Mouse (Mus musculus) Muller cell, postnatal 12 days (primary cell): Measurements from ENCODE around the gene Acta1.
A peak's percentile ranks its signal among the peaks of the same experiment; 100 is the strongest.

Experiments used
- DNase-seq: peaks from one replicate; pipeline ENCODE4 v3.0.0-alpha.2; 2015; ENCODE audit errors: inconsistent ontology term

The Acta1 gene

GRCm38 (mm10) chr8:123883094-123883493 is 11.5 kb downstream of the Acta1 start:
- DNase-seq: no peak

- no peak for DNase-seq
Observed at GRCm38 (mm10) chr8:123882412-123882811, 12.1 kb downstream of the Acta1 start.

GRCm38 (mm10) chr8:123880821-123881350 is 13.7 kb downstream of the Acta1 start:
- no peak for DNase-seq

GRCm38 (mm10) chr8:123880271-123880670 is 14.3 kb downstream of the Acta1 start:
- no peak for DNase-seq

- no peak for DNase-seq
Observed at GRCm38 (mm10) chr8:123877865-123878264, 16.7 kb downstream of the Acta1 start.

GRCm38 (mm10) chr8:123874324-123874723 is 20.2 kb downstream of the Acta1 start:
- no peak for DNase-seq

- DNase-seq: no peak
Observed at GRCm38 (mm10) chr8:123873364-123873763, 21.2 kb downstream of the Acta1 start.

- DNase-seq: no peak
Observed at GRCm38 (mm10) chr8:123872048-123872447, 22.5 kb downstream of the Acta1 start.

GRCm38 (mm10) chr8:123866971-123867370 is 27.6 kb downstream of the Acta1 start:
- peak; percentile 65 for DNase-seq

GRCm38 (mm10) chr8:123865786-123866185 is 28.8 kb downstream of the Acta1 start:
- DNase-seq: no peak

- no peak for DNase-seq
Observed at GRCm38 (mm10) chr8:123860386-123860785, 34.2 kb downstream of the Acta1 start.

- DNase-seq: no peak
Observed at GRCm38 (mm10) chr8:123859648-123860259, 34.8 kb downstream of the Acta1 start, which contains the start of gene Ccsap. Gene Ccsap, minus strand, starts transcription at chr8:123860209.

GRCm38 (mm10) chr8:123858941-123859647 is 35.5 kb downstream of the Acta1 start:
- DNase-seq: peak; percentile 97

- peak; percentile 38 for DNase-seq
Observed at GRCm38 (mm10) chr8:123858574-123858940, 36.0 kb downstream of the Acta1 start.

- no peak for DNase-seq
Observed at GRCm38 (mm10) chr8:123857361-123857760, 37.2 kb downstream of the Acta1 start.

GRCm38 (mm10) chr8:123854733-123855475 is 39.6 kb downstream of the Acta1 start:
- DNase-seq: no peak

GRCm38 (mm10) chr8:123854252-123854651 is 40.3 kb downstream of the Acta1 start:
- DNase-seq: no peak

- no peak for DNase-seq
Observed at GRCm38 (mm10) chr8:123851590-123851989, 43.0 kb downstream of the Acta1 start.

GRCm38 (mm10) chr8:123849352-123849751 is 45.2 kb downstream of the Acta1 start:
- no peak for DNase-seq

- no peak for DNase-seq
Observed at GRCm38 (mm10) chr8:123847546-123847945, 47.0 kb downstream of the Acta1 start.

- DNase-seq: no peak
Observed at GRCm38 (mm10) chr8:123846509-123846908, 48.0 kb downstream of the Acta1 start.

- DNase-seq: no peak
Observed at GRCm38 (mm10) chr8:123845991-123846390, 48.6 kb downstream of the Acta1 start.
